Mouse (Mus musculus): ENCODE measurements at regions not wholly inside any gene's neighbourhood (a gene's known extent, or its start where the extent isn't known, plus 50 kb on each side); places are given as distances from the start of the nearest gene placed in this dataset.

- H3K9ac ChIP-seq (ENCODE audit: low read depth, low read length) = no peak overlapping the region
- H3K4me1 ChIP-seq (replicated peaks; ENCODE audit: control insufficient read depth, insufficient read depth, low read length) = no peaks in the 10 kb centered on the region
- no peaks in the 10 kb centered on the region for H3K9me3 ChIP-seq (ENCODE audit: control insufficient read depth, low read length)
- ATAC-seq (ENCODE audit: low FRiP score) (no peak), DNase-seq (ENCODE audit: low spot score) (no peak)
- WGBS = 73% methylated on average over 8 of the region's 8 CpGs
- no peak overlapping the region for H3K27ac ChIP-seq (ENCODE audit: low read depth, low read length)
- no peaks in the 10 kb centered on the region for H3K27me3 ChIP-seq (ENCODE audit: control insufficient read depth, insufficient read depth, low read length)
- no peak overlapping the region for H3K4me3 ChIP-seq (ENCODE audit: low read depth, low read length)
- H3K36me3 ChIP-seq (ENCODE audit: control insufficient read depth, insufficient read depth, low read length) = no peaks in the 10 kb centered on the region
- no peak overlapping the region for H3K4me2 ChIP-seq (replicated peaks; ENCODE audit: low read depth, low read length)
Measured at GRCm38 (mm10) chr17:83920894-83921293, 73.1 kb upstream of the Haao start.

GRCm38 (mm10) chr17:83920225-83920624 lies 72.5 kb upstream of the Haao start:
- no peak for DNase-seq (ENCODE audit: low spot score)
- no peaks in the 10 kb centered on the region for H3K9me3 ChIP-seq (ENCODE audit: control insufficient read depth, low read length)
- no peak overlapping the region for H3K4me2 ChIP-seq (replicated peaks; ENCODE audit: low read depth, low read length)
- WGBS = 60% methylated on average over 4 of the region's 4 CpGs
- H3K27me3 ChIP-seq (ENCODE audit: control insufficient read depth, insufficient read depth, low read length) = no peaks in the 10 kb centered on the region
- ATAC-seq (ENCODE audit: low FRiP score) = no peak
- no peak overlapping the region for H3K9ac ChIP-seq (ENCODE audit: low read depth, low read length)
- no peak overlapping the region for H3K4me3 ChIP-seq (ENCODE audit: low read depth, low read length)
- no peaks in the 10 kb centered on the region for H3K4me1 ChIP-seq (replicated peaks; ENCODE audit: control insufficient read depth, insufficient read depth, low read length)
- H3K36me3 ChIP-seq (ENCODE audit: control insufficient read depth, insufficient read depth, low read length) = no peaks in the 10 kb centered on the region
- H3K27ac ChIP-seq (ENCODE audit: low read depth, low read length) = no peak overlapping the region

GRCm38 (mm10) chr17:83918413-83919139 lies 70.8 kb upstream of the Haao start:
- 73% methylated on average over 9 of the region's 9 CpGs for WGBS
- H3K27me3 ChIP-seq (ENCODE audit: control insufficient read depth, insufficient read depth, low read length) = no peaks in the 10 kb centered on the region
- no peak for DNase-seq (ENCODE audit: low spot score)
- H3K9me3 ChIP-seq (ENCODE audit: control insufficient read depth, low read length) = no peaks in the 10 kb centered on the region
- no peak overlapping the region for H3K4me3 ChIP-seq (ENCODE audit: low read depth, low read length)
- no peak overlapping the region for H3K4me2 ChIP-seq (replicated peaks; ENCODE audit: low read depth, low read length)
- H3K4me1 ChIP-seq (replicated peaks; ENCODE audit: control insufficient read depth, insufficient read depth, low read length) = no peaks in the 10 kb centered on the region
- H3K9ac ChIP-seq (ENCODE audit: low read depth, low read length) = no peak overlapping the region
- no peak overlapping the region for H3K27ac ChIP-seq (ENCODE audit: low read depth, low read length)
- ATAC-seq (ENCODE audit: low FRiP score) = no peak
- no peaks in the 10 kb centered on the region for H3K36me3 ChIP-seq (ENCODE audit: control insufficient read depth, insufficient read depth, low read length)

- no peaks in the 10 kb centered on the region for H3K27me3 ChIP-seq (ENCODE audit: control insufficient read depth, insufficient read depth, low read length)
- no peaks in the 10 kb centered on the region for H3K4me1 ChIP-seq (replicated peaks; ENCODE audit: control insufficient read depth, insufficient read depth, low read length)
- DNase-seq (ENCODE audit: low spot score) = no peak
- WGBS = 71% methylated on average over 4 of the region's 4 CpGs
- H3K9me3 ChIP-seq (ENCODE audit: control insufficient read depth, low read length) = no peaks in the 10 kb centered on the region
- H3K9ac ChIP-seq (ENCODE audit: low read depth, low read length) = no peak overlapping the region
- H3K36me3 ChIP-seq (ENCODE audit: control insufficient read depth, insufficient read depth, low read length) = no peaks in the 10 kb centered on the region
- H3K4me2 ChIP-seq (replicated peaks; ENCODE audit: low read depth, low read length) = no peak overlapping the region
- no peak overlapping the region for H3K27ac ChIP-seq (ENCODE audit: low read depth, low read length)
- H3K4me3 ChIP-seq (ENCODE audit: low read depth, low read length) = no peak overlapping the region
- no peak for ATAC-seq (ENCODE audit: low FRiP score)
Measured at GRCm38 (mm10) chr17:83917781-83918180, 70.0 kb upstream of the Haao start.

- Histone ChIP-seq H3K36me3 (ENCODE audit: control insufficient read depth, insufficient read depth, low read length) (no peaks in the 10 kb centered on the region), H3K4me2 (replicated peaks; ENCODE audit: low read depth, low read length) (no peak overlapping the region), H3K27ac (ENCODE audit: low read depth, low read length) (no peak overlapping the region), H3K9ac (ENCODE audit: low read depth, low read length) (no peak overlapping the region), H3K4me1 (replicated peaks; ENCODE audit: control insufficient read depth, insufficient read depth, low read length) (no peaks in the 10 kb centered on the region), H3K9me3 (ENCODE audit: control insufficient read depth, low read length) (no peaks in the 10 kb centered on the region), H3K27me3 (ENCODE audit: control insufficient read depth, insufficient read depth, low read length) (no peaks in the 10 kb centered on the region), H3K4me3 (ENCODE audit: low read depth, low read length) (no peak overlapping the region)
- ATAC-seq (ENCODE audit: low FRiP score) (no peak), DNase-seq (ENCODE audit: low spot score) (no peak)
- WGBS = 66% methylated on average over 10 of the region's 10 CpGs
Measured at GRCm38 (mm10) chr17:83916684-83917166, 69.0 kb upstream of the Haao start.

GRCm38 (mm10) chr17:83915034-83915433 lies 67.3 kb upstream of the Haao start:
- no peak for DNase-seq (ENCODE audit: low spot score)
- Histone ChIP-seq H3K27me3 (ENCODE audit: control insufficient read depth, insufficient read depth, low read length) (no peaks in the 10 kb centered on the region), H3K4me1 (replicated peaks; ENCODE audit: control insufficient read depth, insufficient read depth, low read length) (no peaks in the 10 kb centered on the region), H3K27ac (ENCODE audit: low read depth, low read length) (no peak overlapping the region), H3K4me3 (ENCODE audit: low read depth, low read length) (no peak overlapping the region), H3K4me2 (replicated peaks; ENCODE audit: low read depth, low read length) (no peak overlapping the region), H3K9ac (ENCODE audit: low read depth, low read length) (no peak overlapping the region), H3K9me3 (ENCODE audit: control insufficient read depth, low read length) (no peaks in the 10 kb centered on the region), H3K36me3 (ENCODE audit: control insufficient read depth, insufficient read depth, low read length) (no peaks in the 10 kb centered on the region)
- ATAC-seq (ENCODE audit: low FRiP score) = no peak

GRCm38 (mm10) chr17:83914603-83915002 lies 66.8 kb upstream of the Haao start:
- Histone ChIP-seq H3K4me3 (ENCODE audit: low read depth, low read length) (no peak overlapping the region), H3K4me2 (replicated peaks; ENCODE audit: low read depth, low read length) (no peak overlapping the region), H3K27me3 (ENCODE audit: control insufficient read depth, insufficient read depth, low read length) (no peaks in the 10 kb centered on the region), H3K36me3 (ENCODE audit: control insufficient read depth, insufficient read depth, low read length) (no peaks in the 10 kb centered on the region), H3K9me3 (ENCODE audit: control insufficient read depth, low read length) (no peaks in the 10 kb centered on the region), H3K9ac (ENCODE audit: low read depth, low read length) (no peak overlapping the region), H3K27ac (ENCODE audit: low read depth, low read length) (no peak overlapping the region), H3K4me1 (replicated peaks; ENCODE audit: control insufficient read depth, insufficient read depth, low read length) (no peaks in the 10 kb centered on the region)
- DNase-seq (ENCODE audit: low spot score) = no peak
- ATAC-seq (ENCODE audit: low FRiP score) = no peak
- WGBS = 81% methylated on average over 1 of the region's 1 CpGs

- DNase-seq (ENCODE audit: low spot score) = peak; percentile 50
- no peaks in the 10 kb centered on the region for H3K9me3 ChIP-seq (ENCODE audit: control insufficient read depth, low read length)
- H3K27me3 ChIP-seq (ENCODE audit: control insufficient read depth, insufficient read depth, low read length) = no peaks in the 10 kb centered on the region
- no peaks in the 10 kb centered on the region for H3K36me3 ChIP-seq (ENCODE audit: control insufficient read depth, insufficient read depth, low read length)
- H3K9ac ChIP-seq (ENCODE audit: low read depth, low read length) = no peak overlapping the region
- no peak overlapping the region for H3K4me2 ChIP-seq (replicated peaks; ENCODE audit: low read depth, low read length)
- H3K4me3 ChIP-seq (ENCODE audit: low read depth, low read length) = no peak overlapping the region
- H3K4me1 ChIP-seq (replicated peaks; ENCODE audit: control insufficient read depth, insufficient read depth, low read length) = no peaks in the 10 kb centered on the region
- WGBS = 65% methylated on average over 13 of the region's 13 CpGs
- no peak overlapping the region for H3K27ac ChIP-seq (ENCODE audit: low read depth, low read length)
- no peak for ATAC-seq (ENCODE audit: low FRiP score)
Measured at GRCm38 (mm10) chr17:83913711-83914415, 66.1 kb upstream of the Haao start.

GRCm38 (mm10) chr17:83912421-83912820 lies 64.7 kb upstream of the Haao start:
- Histone ChIP-seq H3K9me3 (ENCODE audit: control insufficient read depth, low read length) (no peaks in the 10 kb centered on the region), H3K27ac (ENCODE audit: low read depth, low read length) (no peak overlapping the region), H3K4me3 (ENCODE audit: low read depth, low read length) (no peak overlapping the region), H3K4me1 (replicated peaks; ENCODE audit: control insufficient read depth, insufficient read depth, low read length) (no peaks in the 10 kb centered on the region), H3K27me3 (ENCODE audit: control insufficient read depth, insufficient read depth, low read length) (no peaks in the 10 kb centered on the region), H3K9ac (ENCODE audit: low read depth, low read length) (no peak overlapping the region), H3K4me2 (replicated peaks; ENCODE audit: low read depth, low read length) (no peak overlapping the region), H3K36me3 (ENCODE audit: control insufficient read depth, insufficient read depth, low read length) (no peaks in the 10 kb centered on the region)
- 93% methylated on average over 6 of the region's 6 CpGs for WGBS
- DNase-seq (ENCODE audit: low spot score) (no peak), ATAC-seq (ENCODE audit: low FRiP score) (no peak)

Measured in hindbrain, embryonic 11.5 days (tissue).